Mouse (Mus musculus) frontal cortex, postnatal 14 days (tissue): ENCODE results near the gene Macf1.
"Not testable (repeated sequence)": the region's sequence is repeated elsewhere in the genome, so short reads cannot be mapped to it uniquely, and the experiment has no call there.

Experiments
- DNase-seq, 2 experiments: peaks; one replicate each; pipeline ENCODE4 v3.0.0; 2022; ENCODE audit warnings: low spot score in 2 of 2

The Macf1 gene

DNA sequence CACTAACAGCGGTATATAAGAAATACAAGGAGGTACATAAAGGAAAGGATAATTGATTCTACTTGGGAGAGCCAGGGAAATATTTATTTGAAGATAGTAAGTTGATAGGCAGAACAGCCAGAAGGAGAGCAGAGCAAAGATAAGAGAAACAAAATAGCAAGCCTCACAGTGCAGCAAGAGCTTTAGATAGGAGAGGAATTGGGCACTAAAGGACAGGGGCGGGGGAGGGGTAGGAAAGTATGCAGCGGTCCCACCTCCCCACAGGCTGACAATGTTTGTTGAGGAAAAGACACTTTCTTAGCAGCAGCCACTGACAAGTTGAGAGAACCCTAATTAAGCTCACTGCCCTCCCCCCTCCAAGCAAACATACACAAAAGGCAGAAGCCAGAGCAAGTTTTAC lies 131.5 kb downstream of the Macf1 start:
- no peak for DNase-seq

DNA sequence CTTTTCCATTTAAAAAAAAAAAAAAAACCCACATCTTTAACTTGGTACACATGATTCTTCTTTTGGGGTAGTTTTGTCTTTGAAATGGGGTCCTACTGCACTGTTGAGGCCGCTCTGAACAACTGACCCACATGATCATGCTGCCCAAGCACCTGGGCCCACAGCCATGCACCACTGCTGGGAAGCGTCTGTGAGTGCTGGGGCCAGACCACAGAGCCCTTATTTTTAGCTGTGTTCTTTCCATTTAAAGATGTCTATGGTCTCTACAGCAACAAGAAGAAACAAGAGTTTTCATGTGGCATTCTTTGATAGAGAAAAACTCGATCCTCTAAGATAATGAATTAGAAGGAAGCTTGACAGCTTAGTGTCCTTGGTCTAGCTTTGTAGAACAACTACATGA lies 135.8 kb downstream of the Macf1 start:
- DNase-seq = no peak

DNA sequence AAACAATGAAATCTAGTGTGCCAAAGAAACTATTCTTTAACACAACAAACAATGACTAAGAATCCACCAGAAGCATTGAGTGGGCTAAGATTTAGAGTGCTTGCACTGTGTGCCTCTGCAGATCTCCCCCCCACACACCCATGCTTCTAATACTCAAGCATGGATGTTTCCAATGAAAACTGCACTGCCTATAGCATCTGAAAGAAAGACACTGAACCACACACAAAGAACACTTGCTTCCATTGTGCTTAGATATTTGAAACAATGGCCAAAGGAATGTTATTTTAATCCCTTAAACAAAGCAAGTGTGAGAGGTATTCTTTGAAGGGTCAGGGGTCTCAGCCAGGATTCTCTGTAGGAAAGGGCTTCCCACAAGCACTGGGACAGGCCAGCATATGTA lies 140.5 kb downstream of the Macf1 start:
- DNase-seq = no peak

DNA sequence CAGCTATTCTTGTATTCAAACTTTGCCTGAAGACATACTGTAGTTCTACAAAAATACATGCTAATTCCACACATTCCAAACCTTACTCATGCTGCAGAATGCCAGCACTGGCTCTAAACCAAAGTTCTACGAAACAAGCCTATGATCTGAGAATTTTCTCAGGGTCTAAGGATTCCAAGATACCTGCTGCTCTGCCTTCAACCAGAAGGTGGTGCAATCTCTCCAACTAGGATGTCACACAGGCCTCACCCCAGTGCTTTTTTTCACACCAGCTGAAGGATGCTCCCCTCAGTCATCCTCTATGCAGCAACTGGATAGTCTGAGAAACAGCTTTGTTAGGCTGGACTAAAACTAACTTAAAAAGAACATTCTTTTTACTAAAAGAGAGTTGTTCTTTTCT lies 148.9 kb downstream of the Macf1 start:
- DNase-seq = peak; percentile 56 to 70

DNA sequence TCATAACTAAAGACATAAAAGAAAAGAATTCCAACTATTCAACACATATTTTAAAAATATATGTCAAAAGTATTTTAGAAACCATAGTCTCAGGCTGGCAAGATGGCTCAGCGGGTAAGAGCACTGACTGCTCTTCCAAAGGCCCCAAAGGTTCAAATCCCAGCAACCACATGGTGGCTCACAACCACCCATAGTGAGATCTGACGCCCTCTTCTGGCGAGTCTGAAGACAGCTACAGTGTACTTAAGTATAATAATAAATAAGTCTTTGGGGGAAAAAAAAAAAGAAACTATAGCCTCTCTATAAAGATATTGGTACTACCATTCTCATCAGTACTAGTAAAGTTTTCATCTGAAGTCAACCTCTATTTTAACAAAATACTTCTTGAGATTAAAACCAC lies 152.2 kb downstream of the Macf1 start:
- DNase-seq = no peak

DNA sequence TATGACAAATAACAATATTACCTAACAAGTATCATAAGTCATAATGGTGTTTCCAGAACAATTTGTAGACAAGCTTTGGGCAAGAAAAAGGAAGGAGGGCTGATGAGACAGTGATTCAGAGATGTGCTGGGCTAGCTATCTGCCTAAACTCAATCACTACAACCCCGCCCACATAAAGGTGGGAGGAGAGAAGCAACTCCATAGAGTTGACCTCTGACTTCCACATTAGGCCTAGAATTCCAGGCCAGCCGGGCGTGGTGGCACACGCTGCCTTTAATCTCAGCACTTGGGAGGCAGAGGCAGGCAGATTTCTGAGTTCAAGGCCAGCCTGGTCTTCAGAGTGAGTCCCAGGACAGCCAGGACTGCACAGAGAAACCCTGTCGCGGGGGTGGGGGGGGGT lies 153.2 kb downstream of the Macf1 start:
- DNase-seq = no peak

DNA sequence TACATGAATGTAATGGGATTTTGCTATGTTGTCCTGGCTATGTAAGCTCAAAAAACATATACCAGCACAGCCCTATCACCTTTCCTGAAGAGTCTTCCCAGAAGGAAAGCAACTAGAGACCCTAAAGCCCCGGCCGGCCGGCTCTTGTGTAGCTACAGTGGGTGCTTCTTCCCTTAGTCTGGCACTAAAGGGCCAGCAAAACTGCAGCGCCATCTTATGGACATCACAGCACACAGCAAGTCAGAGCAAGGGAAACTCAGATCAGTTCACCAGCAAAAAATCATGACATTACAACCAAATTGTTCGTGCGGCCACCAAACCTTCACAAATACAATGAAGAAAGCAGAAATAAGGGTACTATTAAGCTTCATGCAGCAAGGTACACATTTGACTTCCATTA lies 154.9 kb downstream of the Macf1 start:
- peak; percentile 28 to 37 for DNase-seq

DNA sequence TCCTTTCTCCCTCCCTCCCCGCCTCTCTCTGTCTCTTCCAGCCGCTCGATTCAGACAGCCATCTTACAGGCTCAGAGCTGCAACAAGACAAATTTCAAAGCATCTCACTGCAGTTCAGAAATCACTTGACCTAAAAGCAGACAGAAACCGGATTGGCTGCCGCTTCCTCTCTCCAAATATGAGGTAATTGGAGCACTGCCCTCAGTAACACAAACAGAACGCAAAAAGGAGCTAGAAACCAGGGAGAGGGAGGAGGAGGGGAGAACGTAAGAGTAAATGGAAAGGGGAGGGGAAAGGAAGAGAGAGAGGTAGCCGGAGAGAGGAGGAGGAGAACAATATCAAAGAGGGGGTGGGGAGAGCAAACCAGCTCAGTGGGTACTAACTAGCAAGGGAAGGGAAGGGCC lies 156.6 kb downstream of the Macf1 start:
- DNase-seq = peak; percentile 35 to 41

DNA sequence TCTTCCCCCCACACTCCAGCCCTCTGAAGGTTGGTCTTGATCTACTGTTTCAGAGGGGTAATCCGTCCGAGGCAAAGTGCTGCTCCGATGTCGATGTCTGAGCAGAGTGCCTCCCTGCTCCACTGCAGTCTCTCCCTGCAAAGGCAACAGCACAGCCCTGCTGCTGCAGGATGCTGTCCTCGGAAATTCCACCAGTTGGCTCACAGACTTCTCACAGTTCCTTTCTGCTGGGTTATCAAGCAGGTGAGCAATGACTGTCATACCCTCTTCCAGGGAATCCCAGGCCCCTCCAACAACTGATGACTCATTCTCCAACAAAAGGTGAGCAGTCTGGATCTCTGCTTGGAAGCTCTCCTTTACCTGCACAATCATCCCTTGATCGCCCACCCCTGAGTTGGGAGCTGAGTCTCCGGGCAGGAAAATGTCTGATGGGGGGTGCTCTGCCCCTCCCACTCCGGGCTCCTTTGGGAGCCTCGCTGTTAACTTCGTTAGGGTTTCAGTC lies 157.3 kb downstream of the Macf1 start:
- DNase-seq = peak in 1 of 2 experiments; percentile 18

DNA sequence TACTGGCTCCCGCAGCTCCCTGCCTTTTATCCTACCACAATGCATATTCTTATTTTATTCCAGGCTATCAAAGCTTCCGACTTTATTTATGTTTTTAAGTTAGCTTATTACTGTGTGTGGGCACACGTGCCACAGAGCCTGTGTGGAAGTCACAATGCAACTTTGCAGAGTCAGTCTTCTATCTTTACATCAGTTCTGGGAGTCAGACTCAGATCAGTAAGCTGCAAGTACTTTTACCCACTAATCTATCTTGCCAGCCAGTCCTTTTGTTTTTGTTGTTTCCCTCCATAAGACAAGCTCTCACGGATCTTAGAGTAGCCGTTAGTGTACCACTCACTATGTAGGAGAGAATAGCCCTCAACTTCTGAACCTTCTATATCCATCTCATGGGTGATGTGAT lies 159.4 kb downstream of the Macf1 start:
- no peak for DNase-seq

DNA sequence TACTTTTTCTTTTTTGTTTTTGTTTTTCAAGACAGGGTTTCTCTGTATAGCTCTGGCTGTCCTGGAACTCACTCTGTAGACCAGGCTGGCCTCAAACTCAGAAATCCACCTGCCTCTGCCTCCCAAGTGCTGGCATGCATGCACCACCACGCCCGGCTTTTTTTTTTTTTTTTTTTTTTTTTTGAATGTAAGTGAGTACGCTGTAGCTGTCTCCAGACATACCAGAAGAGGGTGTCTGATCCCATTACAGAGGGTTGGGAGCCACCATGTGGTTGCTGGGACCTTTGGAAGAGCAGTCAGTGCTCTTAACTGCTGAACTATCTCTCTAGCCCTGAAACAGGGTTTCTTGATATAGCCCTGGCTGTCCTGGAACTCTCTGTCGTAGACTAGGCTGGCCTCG lies 164.0 kb downstream of the Macf1 start:
- not testable (repeated sequence) for DNase-seq

DNA sequence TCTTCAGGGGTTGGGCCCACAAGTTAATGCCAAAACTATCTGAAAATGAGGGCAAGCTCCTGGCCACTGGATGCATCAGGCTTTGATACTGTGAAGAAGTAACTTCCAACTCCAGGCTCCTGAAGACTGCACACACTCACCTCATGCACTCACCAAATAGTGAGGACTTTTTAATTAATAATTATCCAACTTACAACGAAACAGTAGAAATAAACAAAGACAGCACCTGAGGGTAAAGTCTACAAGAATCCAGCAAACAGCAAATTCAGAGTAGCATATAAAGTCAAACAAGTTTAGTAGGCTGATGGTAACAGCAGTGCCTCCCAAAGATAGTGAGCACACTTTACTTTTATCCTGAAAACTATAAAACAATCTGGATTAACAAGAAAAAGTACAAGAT lies 168.5 kb downstream of the Macf1 start:
- DNase-seq = no peak

DNA sequence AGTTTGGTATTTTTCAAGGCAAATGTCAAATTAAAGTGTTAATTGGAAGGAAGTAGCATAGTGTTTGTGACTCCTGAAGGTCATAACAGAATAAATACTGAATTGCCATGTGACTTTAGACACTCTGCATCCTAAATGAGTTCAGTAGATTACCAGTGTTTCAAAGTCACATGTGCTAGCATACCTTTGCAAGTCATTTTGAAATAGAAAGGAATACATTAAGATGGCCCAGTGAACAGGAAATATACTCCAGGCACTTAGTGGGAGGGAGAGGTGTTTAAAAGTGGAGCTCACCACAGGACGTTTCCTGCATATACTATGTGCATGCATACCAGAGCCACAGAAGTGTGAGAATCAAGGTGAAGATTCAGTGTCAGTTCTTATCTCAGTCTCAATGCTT lies 174.0 kb downstream of the Macf1 start:
- no peak for DNase-seq

DNA sequence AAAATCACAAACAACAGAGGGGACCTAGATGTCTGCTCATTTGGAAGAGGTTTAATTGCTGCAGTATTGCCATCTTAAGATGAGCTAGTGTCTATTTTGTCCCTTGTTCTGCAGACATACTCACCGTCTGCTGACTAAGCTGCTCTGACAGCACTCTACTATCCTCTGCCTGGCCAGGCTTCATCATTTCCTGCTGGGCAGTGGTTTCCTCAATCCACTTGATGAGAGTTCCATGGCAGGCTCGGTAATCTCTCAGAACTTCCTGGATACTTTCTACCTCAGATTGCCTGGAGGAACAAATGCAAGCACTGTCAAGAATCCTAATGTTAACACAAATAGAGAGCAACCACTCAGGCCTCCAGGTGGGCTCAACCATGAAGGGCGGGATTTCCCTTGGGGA lies 195.1 kb downstream of the Macf1 start:
- no peak for DNase-seq

DNA sequence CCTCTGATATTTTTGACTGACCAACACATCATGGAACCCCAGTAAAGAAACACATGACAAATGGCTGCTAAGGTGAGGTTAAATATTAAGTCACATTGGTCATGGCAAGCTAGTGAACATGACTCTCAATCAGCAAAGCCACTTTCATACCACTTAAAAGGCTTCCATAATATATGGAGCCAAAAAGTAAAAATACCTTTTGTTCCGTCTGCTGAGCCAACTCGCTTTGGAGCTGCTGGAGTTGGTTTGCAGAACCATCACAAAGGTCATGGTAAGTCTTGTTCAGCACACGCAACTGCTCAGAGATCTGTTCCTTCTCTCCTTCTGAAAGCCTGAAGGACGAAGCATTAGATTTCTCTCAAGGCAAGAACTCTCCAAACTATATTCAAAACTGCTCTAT lies 204.2 kb downstream of the Macf1 start:
- DNase-seq = no peak

DNA sequence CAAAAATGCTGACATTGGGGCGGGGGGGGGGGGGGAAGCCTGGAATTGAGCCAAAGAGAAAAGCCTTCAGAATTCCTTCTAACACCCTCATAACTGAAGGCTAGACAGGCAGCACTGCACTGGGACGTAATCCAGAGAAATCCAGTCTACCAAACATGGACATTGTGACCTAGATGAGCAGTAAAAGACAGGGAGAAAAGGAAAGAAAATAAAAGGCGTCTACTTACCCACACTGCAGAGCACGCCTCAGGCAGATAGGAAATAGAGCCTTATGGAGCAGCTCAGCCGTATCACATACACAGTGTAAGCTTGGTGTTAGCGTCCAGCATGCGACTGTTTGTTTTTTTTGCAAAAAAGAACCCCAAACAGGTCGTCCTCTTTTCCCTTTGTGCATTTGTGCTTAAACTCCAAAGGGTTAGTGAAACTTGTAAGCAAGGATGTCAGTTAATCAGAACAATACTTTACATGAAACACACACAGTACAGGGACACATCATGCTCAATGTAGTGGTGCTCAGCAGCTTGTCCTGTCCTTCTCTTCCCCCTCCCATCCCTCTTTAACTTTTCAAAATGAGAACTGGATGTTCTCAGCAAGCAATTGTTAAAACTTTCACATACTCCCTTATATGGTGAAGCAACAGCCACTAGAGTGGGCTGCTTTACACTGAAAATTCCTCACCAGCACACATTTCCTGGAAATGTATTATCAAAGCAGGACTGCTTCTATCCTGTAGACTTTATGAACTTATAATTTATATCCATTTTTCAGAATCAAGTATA lies 205.3 kb downstream of the Macf1 start:
- no peak for DNase-seq

DNA sequence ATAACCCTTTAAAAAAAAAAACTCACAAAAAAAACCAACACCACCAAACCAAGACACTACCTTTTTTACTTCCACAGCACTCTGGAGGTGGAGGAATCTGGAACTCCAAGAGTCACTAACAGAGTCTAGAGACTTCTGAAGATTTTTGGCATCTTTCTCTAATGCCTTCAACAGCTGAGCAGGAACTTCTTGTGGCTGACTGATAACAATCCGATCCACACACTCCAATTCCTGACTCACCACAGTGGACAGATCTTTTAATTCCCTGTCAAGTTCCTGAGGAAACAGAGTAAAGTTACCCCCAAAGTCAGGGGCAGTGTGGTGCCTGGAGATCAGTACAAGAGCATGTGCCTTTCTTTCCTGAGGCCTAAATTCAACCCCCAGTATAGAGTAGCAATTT lies 218.4 kb downstream of the Macf1 start:
- no peak for DNase-seq

DNA sequence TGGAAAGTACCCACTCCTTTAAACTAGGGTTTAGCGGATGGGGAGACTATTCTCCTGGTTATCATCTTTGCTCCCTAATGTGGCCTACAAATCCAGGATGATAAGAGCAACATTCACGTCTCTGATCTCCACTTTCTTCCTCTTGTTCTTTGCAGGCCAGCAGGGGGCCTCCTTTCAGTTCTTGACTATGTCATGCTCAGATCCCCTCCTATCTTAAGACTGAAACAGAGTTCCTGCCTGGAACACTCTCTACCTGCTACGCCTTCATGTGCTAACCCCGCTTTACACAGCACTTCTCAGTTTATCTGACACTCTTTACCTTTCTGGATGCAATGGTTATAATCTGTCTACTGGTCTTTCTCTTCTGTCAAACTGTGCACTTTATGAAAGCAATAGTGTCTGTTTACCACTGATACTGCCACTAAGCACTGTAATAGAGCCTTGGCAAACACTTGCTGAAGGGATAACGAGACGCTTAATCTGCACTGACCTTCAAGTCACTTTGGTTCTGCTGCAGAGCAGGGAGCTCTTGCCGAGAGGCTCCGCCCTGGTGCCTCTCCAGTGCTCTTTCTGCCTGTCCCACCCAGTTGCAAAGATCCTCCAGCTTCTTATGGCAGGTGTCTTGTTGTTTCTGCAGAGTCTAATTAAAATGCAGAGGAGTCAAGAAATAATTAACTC lies 223.4 kb downstream of the Macf1 start:
- no peak for DNase-seq

DNA sequence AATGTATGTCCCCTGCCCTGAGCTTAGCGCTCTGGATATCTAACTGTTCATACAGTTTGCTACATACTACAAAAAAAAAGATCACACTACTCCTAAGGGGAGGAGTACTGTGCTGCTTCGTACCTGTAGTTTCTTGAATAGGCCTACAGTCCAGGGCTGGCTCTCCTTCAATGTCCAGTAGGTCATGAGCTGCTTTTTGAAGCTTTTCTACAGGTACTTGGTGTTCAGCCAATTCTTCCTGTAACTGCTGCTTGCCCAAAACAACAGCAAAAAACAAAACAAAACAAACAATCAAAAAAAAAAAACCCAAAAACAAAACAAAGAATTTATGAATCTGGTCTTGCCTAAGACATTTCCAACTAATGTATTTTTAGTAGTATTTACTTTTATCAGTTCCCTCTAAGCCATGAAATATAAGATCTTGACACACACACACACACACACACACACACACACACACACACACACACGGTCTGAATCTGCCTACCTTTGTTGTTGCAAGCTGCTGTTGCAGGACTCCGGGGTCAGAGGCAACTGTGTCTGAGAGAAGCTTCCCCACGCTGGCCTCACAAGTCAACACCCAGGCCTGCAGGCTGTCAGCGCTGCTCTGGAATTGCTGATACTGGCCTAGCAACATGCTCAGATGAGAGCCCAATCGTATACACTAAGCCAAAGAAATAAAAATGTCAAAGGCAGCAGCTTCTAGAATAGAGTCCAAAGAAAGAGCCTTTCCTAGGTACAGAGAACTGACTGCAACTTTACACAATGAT lies 229.1 kb downstream of the Macf1 start:
- DNase-seq = no peak

DNA sequence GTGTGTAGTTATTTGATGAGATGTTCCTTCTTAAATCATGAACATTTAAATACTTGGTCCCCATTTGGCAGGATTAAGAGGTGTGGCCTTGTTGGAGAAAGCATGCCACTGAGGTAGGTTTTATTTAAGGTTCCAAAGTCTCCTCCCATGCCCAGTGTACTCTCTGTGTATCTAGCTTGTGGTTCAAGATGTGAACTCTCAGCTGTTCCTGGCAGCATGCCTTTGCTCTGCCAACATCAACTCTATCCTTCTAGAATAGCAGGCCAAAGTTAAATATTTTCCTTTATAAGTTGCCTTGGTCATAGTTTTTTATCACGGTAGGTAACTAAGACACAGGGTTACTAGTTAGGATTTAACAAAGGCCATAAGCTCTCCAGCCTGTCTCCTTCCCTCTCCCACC lies 230.4 kb downstream of the Macf1 start:
- DNase-seq = no peak

DNA sequence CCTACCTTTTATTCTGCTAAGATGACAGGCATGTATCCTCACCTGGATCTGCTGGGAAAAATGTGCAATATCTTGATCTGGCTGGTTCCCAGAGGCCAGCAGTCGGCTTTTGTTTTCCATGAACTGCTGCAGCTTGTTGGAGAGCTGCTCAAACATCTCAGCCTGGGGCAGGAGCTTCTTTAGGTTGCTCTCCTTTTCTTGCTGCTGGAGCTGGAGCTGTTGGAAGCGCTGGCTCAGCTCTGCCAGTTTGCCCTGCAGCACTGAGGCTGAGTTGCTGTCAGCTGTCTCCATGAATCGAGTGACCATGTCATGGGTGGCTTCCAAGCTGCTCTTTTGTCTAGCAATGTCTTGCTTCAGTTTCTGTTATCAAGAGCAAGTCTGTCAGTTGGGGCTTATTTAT lies 232.2 kb downstream of the Macf1 start:
- no peak for DNase-seq

DNA sequence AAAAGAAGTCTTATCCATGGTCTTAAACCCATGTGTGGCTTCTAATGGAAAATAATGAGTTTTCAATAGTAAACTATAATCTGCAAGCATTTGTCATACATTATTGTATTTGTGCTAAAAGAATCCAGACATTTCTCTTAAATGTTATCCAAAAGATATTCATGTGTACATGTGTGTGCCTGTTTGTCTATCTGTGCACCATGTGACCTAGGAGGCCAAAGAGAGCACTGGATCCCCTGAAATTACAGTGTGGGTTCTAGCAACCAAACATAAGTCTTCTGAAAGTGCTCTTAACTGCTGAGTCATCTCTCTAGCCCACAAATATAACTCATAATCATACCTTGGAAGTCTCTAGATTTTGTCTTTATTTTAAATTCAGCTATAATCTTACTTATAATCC lies 234.9 kb downstream of the Macf1 start:
- DNase-seq = no peak

DNA sequence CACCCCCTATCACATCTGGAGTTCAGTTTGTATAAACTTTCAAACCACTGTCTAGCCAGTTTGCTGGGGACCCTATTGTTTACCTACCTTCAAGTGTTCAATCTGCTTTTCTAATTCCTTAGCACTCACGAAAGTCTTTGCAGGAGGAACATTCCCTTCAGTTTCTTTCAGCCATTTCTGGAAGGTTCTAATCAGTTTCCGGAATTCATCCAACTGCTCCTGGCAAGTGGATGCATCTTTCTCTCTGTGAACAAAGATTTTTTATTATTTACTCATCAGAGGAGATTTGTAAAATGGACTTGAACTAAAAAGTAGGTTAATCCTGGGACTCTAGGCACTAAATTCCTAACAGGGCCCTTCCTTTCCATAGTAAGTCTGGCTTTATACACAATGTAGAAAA lies 236.1 kb downstream of the Macf1 start:
- DNase-seq = no peak
